Mouse (Mus musculus): ENCODE data around the gene Chl1. TPM values are rescaled to one million over a fixed set of nuclear protein-coding genes. Genes with fewer than 3 reads are reported as not detected.

Chl1 gene
- polyA plus RNA-seq, 1 experiment from 2014 or later: 0.22 TPM

DNA sequence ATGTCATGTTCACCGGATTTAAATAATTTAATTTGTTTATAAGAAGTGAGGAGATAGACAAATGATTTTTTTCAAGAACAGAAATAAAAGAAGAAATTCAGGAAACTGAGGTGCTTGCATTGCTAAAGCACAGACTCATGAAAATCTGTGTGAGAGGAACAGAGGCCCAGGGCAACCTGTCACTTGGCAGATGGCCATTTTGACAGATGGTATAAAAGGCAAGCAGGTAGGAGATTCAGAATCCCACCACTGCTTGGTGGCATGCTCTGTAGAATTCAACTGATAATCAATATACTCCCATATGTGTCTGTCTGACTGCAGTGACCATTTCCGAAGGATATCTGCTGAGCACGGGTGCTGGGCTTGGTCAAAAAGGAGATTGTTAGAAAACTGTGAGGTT lies 162.7 kb downstream of the Chl1 start:
- Histone ChIP-seq H3K4me2 (ENCODE audit: low read length) (no peak overlapping the region), H3K4me3 (replicated peaks; ENCODE audit: low read depth, low read length) (no peak overlapping the region), H3K36me3 (ENCODE audit: insufficient read depth, low read length) (no peaks in the 10 kb centered on the region), H3K27ac (no peak overlapping the region), H3K9ac (ENCODE audit: low read depth, low read length) (no peak overlapping the region), H3K9me3 (replicated peaks; ENCODE audit: low read length) (no peaks in the 10 kb centered on the region), H3K4me1 (replicated peaks; ENCODE audit: insufficient read depth, low read length) (no peaks in the 10 kb centered on the region), H3K27me3 (ENCODE audit: insufficient read depth, low read length) (no peaks in the 10 kb centered on the region)
- ATAC-seq (replicated peaks; ENCODE audit: low FRiP score, low read depth) (no peak), DNase-seq (ENCODE audit: low spot score) (no peak)
- TF ChIP-seq CTCF (IDR thresholded peaks at IDR 0.05; ENCODE audit: low read depth): no peak
- 93% methylated on average over 3 of the region's 3 CpGs for WGBS

DNA sequence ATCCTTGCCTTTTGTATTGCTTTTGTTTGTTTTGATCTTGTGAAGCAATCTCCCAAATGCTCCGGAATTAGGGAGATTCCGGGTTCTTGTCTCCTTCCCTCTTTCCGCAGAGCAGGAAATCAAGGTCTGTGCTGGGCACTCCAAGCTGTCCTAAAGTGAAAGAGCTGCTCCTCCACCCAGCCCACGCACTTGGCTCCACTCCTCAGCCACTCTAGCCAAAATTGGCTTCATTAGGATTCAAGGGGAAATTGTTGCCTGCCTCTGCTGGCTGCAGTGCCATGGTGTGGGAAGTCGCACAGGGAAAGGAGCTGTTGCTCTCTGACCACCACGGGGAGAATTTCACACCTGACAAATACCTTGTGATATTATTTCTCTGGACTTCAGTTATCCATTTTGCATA lies 163.9 kb downstream of the Chl1 start:
- DNase-seq (ENCODE audit: low spot score) (no peak), ATAC-seq (replicated peaks; ENCODE audit: low FRiP score, low read depth) (no peak)
- H3K4me1 ChIP-seq (replicated peaks; ENCODE audit: insufficient read depth, low read length): no peaks in the 10 kb centered on the region
- no peak for TF ChIP-seq CTCF (IDR thresholded peaks at IDR 0.05; ENCODE audit: low read depth)
- H3K4me3 ChIP-seq (replicated peaks; ENCODE audit: low read depth, low read length): no peak overlapping the region
- no peaks in the 10 kb centered on the region for H3K27me3 ChIP-seq (ENCODE audit: insufficient read depth, low read length)
- H3K4me2 ChIP-seq (ENCODE audit: low read length): no peak overlapping the region
- no peak overlapping the region for H3K9ac ChIP-seq (ENCODE audit: low read depth, low read length)
- no peaks in the 10 kb centered on the region for H3K9me3 ChIP-seq (replicated peaks; ENCODE audit: low read length)
- no peak overlapping the region for H3K27ac ChIP-seq
- H3K36me3 ChIP-seq (ENCODE audit: insufficient read depth, low read length): no peaks in the 10 kb centered on the region
- WGBS: 29% methylated on average over 6 of the region's 6 CpGs

DNA sequence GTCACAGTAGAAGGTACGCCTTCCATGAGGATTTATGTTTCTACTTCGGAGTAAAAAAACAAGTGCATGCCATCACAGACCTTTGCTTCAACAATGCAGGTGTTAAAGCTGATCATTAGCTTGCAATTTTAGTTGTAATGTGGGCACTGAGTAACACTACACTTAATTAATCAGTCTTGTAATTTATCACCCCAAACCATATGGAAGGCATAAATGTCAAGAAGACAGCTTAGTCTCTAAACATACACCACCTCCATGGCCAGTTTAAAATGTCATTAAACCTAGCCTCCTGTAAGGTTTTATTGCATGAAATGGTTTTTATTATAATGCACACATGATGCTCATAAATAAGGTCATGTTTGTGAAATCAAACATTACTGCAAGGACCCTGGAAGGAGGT lies 164.8 kb downstream of the Chl1 start:
- DNase-seq (ENCODE audit: low spot score) (no peak), ATAC-seq (replicated peaks; ENCODE audit: low FRiP score, low read depth) (no peak)
- Histone ChIP-seq H3K4me1 (replicated peaks; ENCODE audit: insufficient read depth, low read length) (no peaks in the 10 kb centered on the region), H3K36me3 (ENCODE audit: insufficient read depth, low read length) (no peaks in the 10 kb centered on the region), H3K27ac (no peak overlapping the region), H3K4me3 (replicated peaks; ENCODE audit: low read depth, low read length) (no peak overlapping the region), H3K9ac (ENCODE audit: low read depth, low read length) (no peak overlapping the region), H3K4me2 (ENCODE audit: low read length) (no peak overlapping the region), H3K9me3 (replicated peaks; ENCODE audit: low read length) (no peaks in the 10 kb centered on the region), H3K27me3 (ENCODE audit: insufficient read depth, low read length) (no peaks in the 10 kb centered on the region)
- WGBS: 27% methylated on average over 2 of the region's 2 CpGs
- no peak for TF ChIP-seq CTCF (IDR thresholded peaks at IDR 0.05; ENCODE audit: low read depth)

DNA sequence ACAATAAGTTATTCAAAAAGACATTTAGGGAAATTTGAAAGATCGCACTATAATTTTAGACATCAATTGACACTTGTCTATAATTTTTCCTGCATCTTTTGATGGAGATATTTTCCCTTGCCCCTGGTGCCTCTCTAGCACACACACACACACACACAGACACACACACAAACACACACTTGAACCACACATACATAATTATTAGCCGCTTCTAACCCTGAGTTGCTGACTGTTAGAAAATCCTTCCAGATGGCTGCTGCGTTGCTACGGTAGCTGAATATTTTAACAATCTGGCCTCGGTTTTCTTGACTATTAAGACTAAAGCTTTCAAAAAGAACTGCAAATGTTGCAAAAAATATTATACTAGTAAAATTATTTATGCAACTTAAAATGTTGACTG lies 166.3 kb downstream of the Chl1 start:
- H3K27me3 ChIP-seq (ENCODE audit: insufficient read depth, low read length): no peaks in the 10 kb centered on the region
- H3K36me3 ChIP-seq (ENCODE audit: insufficient read depth, low read length): no peaks in the 10 kb centered on the region
- H3K4me3 ChIP-seq (replicated peaks; ENCODE audit: low read depth, low read length): no peak overlapping the region
- no peaks in the 10 kb centered on the region for H3K9me3 ChIP-seq (replicated peaks; ENCODE audit: low read length)
- ATAC-seq (replicated peaks; ENCODE audit: low FRiP score, low read depth) (no peak), DNase-seq (ENCODE audit: low spot score) (no peak)
- H3K27ac ChIP-seq: no peak overlapping the region
- H3K4me1 ChIP-seq (replicated peaks; ENCODE audit: insufficient read depth, low read length): no peaks in the 10 kb centered on the region
- no peak for TF ChIP-seq CTCF (IDR thresholded peaks at IDR 0.05; ENCODE audit: low read depth)
- no peak overlapping the region for H3K4me2 ChIP-seq (ENCODE audit: low read length)
- no peak overlapping the region for H3K9ac ChIP-seq (ENCODE audit: low read depth, low read length)
- WGBS: 83% methylated on average over 5 of the region's 5 CpGs

DNA sequence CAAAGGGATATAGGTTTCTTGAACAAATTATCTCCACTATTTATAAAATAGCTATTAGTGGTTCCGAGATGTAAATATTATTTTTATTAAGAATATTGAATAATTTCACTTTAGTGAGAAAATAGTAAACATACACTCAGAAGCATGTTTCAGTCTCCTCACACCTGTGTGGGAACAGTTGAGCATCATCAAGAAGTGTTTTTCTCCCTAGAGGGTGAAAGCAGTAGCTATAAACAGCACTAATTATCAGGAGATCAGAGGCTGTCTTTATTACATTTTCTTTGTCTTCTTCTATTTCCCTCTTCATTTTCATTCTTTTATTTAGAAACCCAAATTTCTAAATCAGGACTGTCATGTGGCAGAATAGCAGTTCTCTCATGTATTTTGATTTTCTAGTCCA lies 166.7 kb downstream of the Chl1 start:
- Histone ChIP-seq H3K9ac (ENCODE audit: low read depth, low read length) (no peak overlapping the region), H3K4me1 (replicated peaks; ENCODE audit: insufficient read depth, low read length) (no peaks in the 10 kb centered on the region), H3K9me3 (replicated peaks; ENCODE audit: low read length) (no peaks in the 10 kb centered on the region), H3K36me3 (ENCODE audit: insufficient read depth, low read length) (no peaks in the 10 kb centered on the region), H3K27ac (no peak overlapping the region), H3K4me2 (ENCODE audit: low read length) (no peak overlapping the region), H3K27me3 (ENCODE audit: insufficient read depth, low read length) (no peaks in the 10 kb centered on the region), H3K4me3 (replicated peaks; ENCODE audit: low read depth, low read length) (no peak overlapping the region)
- WGBS: 91% methylated on average over 1 of the region's 1 CpGs
- TF ChIP-seq CTCF (IDR thresholded peaks at IDR 0.05; ENCODE audit: low read depth): no peak
- no peak for ATAC-seq (replicated peaks; ENCODE audit: low FRiP score, low read depth)
- no peak for DNase-seq (ENCODE audit: low spot score)

DNA sequence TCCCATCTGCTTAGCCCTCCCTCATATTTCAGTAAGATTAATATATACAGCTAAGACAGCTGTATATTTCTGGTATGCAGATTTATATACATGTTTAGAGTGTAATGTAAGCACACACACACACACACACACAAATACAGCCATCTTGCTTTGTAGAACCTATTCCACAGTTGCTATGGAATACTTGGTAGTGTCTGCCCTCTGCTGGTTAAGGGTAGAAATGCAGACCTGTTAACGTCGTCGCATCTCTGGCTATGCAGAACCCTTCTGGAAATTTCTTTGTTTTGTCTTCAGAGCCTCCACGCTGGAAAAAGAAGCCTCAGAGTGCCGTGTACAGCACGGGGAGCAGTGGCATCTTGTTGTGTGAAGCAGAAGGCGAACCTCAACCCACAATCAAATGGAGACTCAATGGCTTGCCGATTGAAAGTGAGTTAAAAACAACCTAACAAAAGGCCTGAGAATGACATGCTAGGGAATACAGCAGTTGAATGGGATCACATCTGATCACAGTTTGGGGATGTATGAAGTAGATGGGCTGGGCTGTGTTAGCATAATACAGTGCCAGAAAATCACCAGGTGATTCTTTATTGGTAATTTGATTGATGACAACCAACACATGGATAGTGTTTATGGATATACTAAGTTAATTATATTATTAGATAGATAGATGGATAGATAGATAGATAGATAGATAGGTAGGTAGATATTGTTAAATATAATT lies 172.6 kb downstream of the Chl1 start:
- WGBS: 18% methylated on average over 8 of the region's 8 CpGs
- DNase-seq (ENCODE audit: low spot score) (peak; percentile 82), ATAC-seq (replicated peaks; ENCODE audit: low FRiP score, low read depth) (peak; percentile 46; the same call in 1 of the 2 replicates)
- no peak overlapping the region for H3K4me2 ChIP-seq (ENCODE audit: low read length)
- H3K4me3 ChIP-seq (replicated peaks; ENCODE audit: low read depth, low read length): no peak overlapping the region
- H3K9me3 ChIP-seq (replicated peaks; ENCODE audit: low read length): no peaks in the 10 kb centered on the region
- H3K27me3 ChIP-seq (ENCODE audit: insufficient read depth, low read length): no peaks in the 10 kb centered on the region
- H3K9ac ChIP-seq (ENCODE audit: low read depth, low read length): no peak overlapping the region
- H3K27ac ChIP-seq: no peak overlapping the region
- no peaks in the 10 kb centered on the region for H3K36me3 ChIP-seq (ENCODE audit: insufficient read depth, low read length)
- H3K4me1 ChIP-seq (replicated peaks; ENCODE audit: insufficient read depth, low read length): no peaks in the 10 kb centered on the region
- TF ChIP-seq CTCF (IDR thresholded peaks at IDR 0.05; ENCODE audit: low read depth): peak; percentile 84

DNA sequence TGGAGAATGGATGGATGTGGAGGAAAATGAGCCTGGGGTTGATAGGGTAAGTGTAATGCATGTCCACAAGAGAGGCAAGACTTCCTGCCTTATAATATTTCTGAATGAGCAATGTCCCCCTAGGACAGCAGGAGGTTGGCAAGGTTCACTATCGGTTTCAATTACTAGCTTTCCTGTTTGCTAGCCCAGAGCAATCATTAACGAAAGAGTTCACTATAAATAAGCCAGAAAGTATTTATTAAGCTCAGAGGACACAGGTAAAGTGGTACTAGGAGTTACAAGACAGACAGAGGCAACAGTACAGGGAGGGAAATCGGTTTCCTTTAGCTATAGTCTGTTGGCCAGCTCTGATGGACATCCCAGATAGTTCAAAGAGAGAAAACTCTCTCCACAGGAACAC lies 182.1 kb downstream of the Chl1 start:
- TF ChIP-seq CTCF (IDR thresholded peaks at IDR 0.05; ENCODE audit: low read depth): no peak
- ATAC-seq (replicated peaks; ENCODE audit: low FRiP score, low read depth) (no peak), DNase-seq (ENCODE audit: low spot score) (no peak)
- Histone ChIP-seq H3K27me3 (ENCODE audit: insufficient read depth, low read length) (no peaks in the 10 kb centered on the region), H3K4me1 (replicated peaks; ENCODE audit: insufficient read depth, low read length) (no peaks in the 10 kb centered on the region), H3K9ac (ENCODE audit: low read depth, low read length) (no peak overlapping the region), H3K9me3 (replicated peaks; ENCODE audit: low read length) (no peaks in the 10 kb centered on the region), H3K27ac (no peak overlapping the region), H3K36me3 (ENCODE audit: insufficient read depth, low read length) (no peaks in the 10 kb centered on the region), H3K4me3 (replicated peaks; ENCODE audit: low read depth, low read length) (no peak overlapping the region), H3K4me2 (ENCODE audit: low read length) (no peak overlapping the region)
- whole genome bisulfite sequencing: 38% methylated on average over 3 of the region's 3 CpGs

Data from kidney, postnatal 0 days (tissue).